In the genomic region with DNA sequence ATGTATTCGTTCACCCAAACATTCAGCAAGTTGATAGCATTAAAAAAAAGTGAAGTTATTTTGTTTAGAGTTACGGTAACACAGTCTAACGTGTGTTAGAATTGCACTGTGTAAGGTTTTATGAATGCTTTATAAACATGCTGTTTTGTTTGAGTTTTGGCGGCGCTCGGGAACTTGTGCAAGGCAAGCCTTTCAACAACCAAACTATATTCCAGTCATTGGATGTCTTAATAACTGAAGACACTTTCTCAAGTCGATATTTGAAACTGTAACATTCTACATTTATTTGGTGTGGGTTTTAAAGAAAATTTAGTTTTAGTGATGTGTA, we compare ENCODE assay signal across 8 mouse cellular contexts. TPM values are rescaled to one million over a fixed set of nuclear protein-coding genes. Genes with fewer than 3 reads are reported as not detected.
A peak's percentile ranks its signal among the peaks of the same experiment; 100 is the strongest.
DNase-seq lines count a peak whose midpoint lies in the region; ATAC-seq lines count a peak whose summit lies in the region.

No protein-coding gene starts in this region.

- H3K4me2 ChIP-seq in neural tube, embryonic 11.5 days (ENCODE audit: low read depth) = peak overlapping the region; percentile 55
- H3K4me2 ChIP-seq in forebrain, embryonic 13.5 days = peak overlapping the region; percentile 86
- H3K4me2 ChIP-seq in limb, embryonic 13.5 days (replicated peaks) = peak overlapping the region; percentile 77
- H3K4me2 ChIP-seq in stomach, embryonic 15.5 days = peak overlapping the region; percentile 74

- H3K4me1 ChIP-seq in neural tube, embryonic 11.5 days (ENCODE audit: control insufficient read depth, insufficient read depth, low read length) = no peaks in the 10 kb centered on the region
- H3K4me1 ChIP-seq in forebrain, embryonic 13.5 days = peaks cover 24% of the 10 kb centered on the region
- H3K4me1 ChIP-seq in limb, embryonic 13.5 days = peaks cover 16% of the 10 kb centered on the region
- H3K4me1 ChIP-seq in stomach, embryonic 15.5 days = peaks cover 8% of the 10 kb centered on the region

- H3K9ac ChIP-seq in neural tube, embryonic 11.5 days (ENCODE audit: low read length) = no peak overlapping the region; the same call in 1 of the 2 replicates
- H3K9ac ChIP-seq in forebrain, embryonic 13.5 days = peak overlapping the region; percentile 89
- peak overlapping the region; percentile 91 for H3K9ac ChIP-seq in limb, embryonic 13.5 days
- H3K9ac ChIP-seq in stomach, embryonic 15.5 days = peak overlapping the region; percentile 90; the same call in 1 of the 2 replicates

- no peak for DNase-seq in neural tube, embryonic 11.5 days (ENCODE audit: low spot score)
- no peak for DNase-seq in neural tube, embryonic 10.5 days (ENCODE audit: extremely low spot score, low spot score)
- no peak for DNase-seq in urinary bladder, postnatal 36 days (ENCODE audit: low spot score in 2 of 2)
- DNase-seq in layer of hippocampus, adult 11-12 months (ENCODE audit: low spot score) = no peak

- peak overlapping the region; percentile 79 for H3K4me3 ChIP-seq in neural tube, embryonic 11.5 days (ENCODE audit: low read depth, low read length)
- peak overlapping the region; percentile 79 for H3K4me3 ChIP-seq in forebrain, embryonic 13.5 days
- peak overlapping the region; percentile 85 for H3K4me3 ChIP-seq in limb, embryonic 13.5 days
- H3K4me3 ChIP-seq in stomach, embryonic 15.5 days (replicated peaks) = peak overlapping the region; percentile 86

- ATAC-seq in neural tube, embryonic 11.5 days (ENCODE audit: insufficient read depth, low FRiP score, low TSS enrichment) = no peak
- ATAC-seq in forebrain, embryonic 13.5 days = no peak
- ATAC-seq in limb, embryonic 13.5 days (ENCODE audit: low FRiP score, low read depth) = no peak
- no peak for ATAC-seq in stomach, embryonic 15.5 days (ENCODE audit: insufficient read depth, low FRiP score, low read depth)
- no peak for ATAC-seq in megakaryocyte progenitor cell, adult 5-6 weeks (replicated peaks; ENCODE audit: poor library complexity)

- 24% methylated on average over 7 of the region's 7 CpGs for WGBS in neural tube, embryonic 11.5 days
- WGBS in forebrain, embryonic 13.5 days = 2% methylated on average over 7 of the region's 7 CpGs
- 11% methylated on average over 7 of the region's 7 CpGs for WGBS in limb, embryonic 13.5 days
- 11% methylated on average over 7 of the region's 7 CpGs for WGBS in stomach, embryonic 15.5 days

- H3K27ac ChIP-seq in neural tube, embryonic 11.5 days (ENCODE audit: low read depth, low read length) = no peak overlapping the region
- H3K27ac ChIP-seq in forebrain, embryonic 13.5 days = no peak overlapping the region
- H3K27ac ChIP-seq in limb, embryonic 13.5 days = no peak overlapping the region
- no peak overlapping the region for H3K27ac ChIP-seq in stomach, embryonic 15.5 days

- H3K27me3 ChIP-seq in neural tube, embryonic 11.5 days (ENCODE audit: control insufficient read depth, insufficient read depth, low read length) = no peaks in the 10 kb centered on the region
- H3K27me3 ChIP-seq in forebrain, embryonic 13.5 days = no peaks in the 10 kb centered on the region
- H3K27me3 ChIP-seq in limb, embryonic 13.5 days = peaks cover 3% of the 10 kb centered on the region; the same call in 1 of the 2 replicates
- H3K27me3 ChIP-seq in stomach, embryonic 15.5 days (replicated peaks) = no peaks in the 10 kb centered on the region

- H3K9me3 ChIP-seq in neural tube, embryonic 11.5 days (ENCODE audit: control insufficient read depth, low read length) = no peaks in the 10 kb centered on the region
- H3K9me3 ChIP-seq in forebrain, embryonic 13.5 days (replicated peaks) = no peaks in the 10 kb centered on the region
- H3K9me3 ChIP-seq in limb, embryonic 13.5 days = no peaks in the 10 kb centered on the region
- no peaks in the 10 kb centered on the region for H3K9me3 ChIP-seq in stomach, embryonic 15.5 days

- no peaks in the 10 kb centered on the region for H3K36me3 ChIP-seq in neural tube, embryonic 11.5 days (ENCODE audit: control insufficient read depth, insufficient read depth, low read length)
- H3K36me3 ChIP-seq in forebrain, embryonic 13.5 days (ENCODE audit: poor library complexity, severe bottlenecking) = no peaks in the 10 kb centered on the region
- H3K36me3 ChIP-seq in limb, embryonic 13.5 days = no peaks in the 10 kb centered on the region
- no peaks in the 10 kb centered on the region for H3K36me3 ChIP-seq in stomach, embryonic 15.5 days

RNA-seq across cellular contexts. Expression of gene Dcbld1, which starts 1.2 kb away (rescaled TPM):
- 24.8 and 26.4 TPM in 2 replicates for polyA plus RNA-seq in neural tube, embryonic 11.5 days (2014; fragmentation: Nextera tagmentation; extraction: Ambion mirVana)
- 21.8 and 22.7 TPM in 2 replicates for polyA plus RNA-seq in forebrain, embryonic 13.5 days (2015; fragmentation: Nextera tagmentation; extraction: Ambion mirVana)
- 20.2 and 22.0 TPM in 2 replicates for polyA plus RNA-seq in limb, embryonic 13.5 days (2015; fragmentation: Nextera tagmentation; extraction: Ambion mirVana)
- 34.4 and 43.8 TPM in 2 replicates for polyA plus RNA-seq in stomach, embryonic 15.5 days (2015; fragmentation: Nextera tagmentation; extraction: Ambion mirVana)
- 0.07 and 0.30 TPM in 2 replicates for total RNA-seq in megakaryocyte progenitor cell, adult 5-6 weeks (2015)
- 0.08 and 0.41 TPM in 2 replicates for total RNA-seq in megakaryocyte progenitor cell, adult 5-6 weeks (2017)

RNA-seq across cellular contexts. Expression of gene Ros1, which starts 39.6 kb away (rescaled TPM):
- polyA plus RNA-seq in neural tube, embryonic 11.5 days (2014; fragmentation: Nextera tagmentation; extraction: Ambion mirVana) = not detected in 2 replicates
- not detected in 2 replicates for polyA plus RNA-seq in forebrain, embryonic 13.5 days (2015; fragmentation: Nextera tagmentation; extraction: Ambion mirVana)
- not detected in 2 replicates for polyA plus RNA-seq in limb, embryonic 13.5 days (2015; fragmentation: Nextera tagmentation; extraction: Ambion mirVana)
- 0.62 and 1.1 TPM in 2 replicates for polyA plus RNA-seq in stomach, embryonic 15.5 days (2015; fragmentation: Nextera tagmentation; extraction: Ambion mirVana)
- total RNA-seq in megakaryocyte progenitor cell, adult 5-6 weeks (2015) = not detected in 2 replicates
- not detected in 2 replicates for total RNA-seq in megakaryocyte progenitor cell, adult 5-6 weeks (2017)
